Mouse (Mus musculus) regulatory T cell (primary cell): Measurements from ENCODE around the gene Cd101.

Experiments
- in situ Hi-C: fragments of 300-600 bp; cut with MboI, MseI; formaldehyde crosslinking; loops from one replicate; pipeline ENCODE4 v1.15.1; 2025; ENCODE audit warnings: high pct_unique_total_duplicates

The Cd101 gene

DNA sequence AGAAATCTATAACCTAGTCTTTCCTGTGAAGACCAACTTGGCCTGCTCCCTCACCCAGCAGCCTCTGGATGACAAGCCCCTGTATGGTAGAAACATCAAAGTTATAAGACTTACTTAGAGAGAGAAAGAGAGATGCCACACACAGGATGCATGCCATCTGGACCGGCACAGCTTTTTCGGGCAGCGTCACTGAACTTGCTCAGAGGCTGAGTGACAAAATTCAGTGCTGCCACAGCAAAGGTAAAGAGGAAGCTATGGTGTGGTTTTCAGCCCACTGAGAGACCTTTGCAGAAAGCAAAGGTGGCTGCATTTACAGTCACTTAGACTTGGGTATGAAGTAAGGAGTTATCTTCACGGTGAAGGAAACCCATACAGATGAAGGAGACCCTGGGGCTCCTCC lies at the start of gene Cd101:
Cd101 (minus strand) TSS at position 218 of the 400 bp plus-strand sequence.
- in situ Hi-C loops: loop anchor here (25.0 kb wide), 1 partner anchor 542 kb away; the partner anchor contains the start of gene Tent5c

DNA sequence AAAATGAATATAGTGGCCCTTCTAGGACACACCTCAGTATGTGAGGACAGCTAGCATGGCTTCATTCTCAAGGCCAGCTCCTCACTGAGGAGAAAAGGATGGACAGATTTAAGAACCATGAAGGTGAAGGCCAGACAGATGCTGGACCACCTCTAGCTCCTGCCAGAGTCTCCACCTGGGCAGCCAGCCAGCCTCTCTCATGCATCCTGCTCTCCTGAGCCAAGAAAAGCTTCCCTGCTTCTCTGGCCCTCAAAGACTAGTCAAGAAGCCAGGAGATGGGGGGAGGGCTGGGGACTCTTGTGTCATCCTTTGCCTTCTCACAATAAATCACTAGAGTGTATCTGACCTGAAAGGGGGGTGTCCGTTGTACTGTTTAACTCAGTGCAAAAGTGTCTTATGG lies 49.0 kb upstream of the Cd101 start:
- in situ Hi-C loops: loop anchor here (10.0 kb wide), 1 partner anchor 56 kb away; no protein-coding TSS in a partner anchor

DNA sequence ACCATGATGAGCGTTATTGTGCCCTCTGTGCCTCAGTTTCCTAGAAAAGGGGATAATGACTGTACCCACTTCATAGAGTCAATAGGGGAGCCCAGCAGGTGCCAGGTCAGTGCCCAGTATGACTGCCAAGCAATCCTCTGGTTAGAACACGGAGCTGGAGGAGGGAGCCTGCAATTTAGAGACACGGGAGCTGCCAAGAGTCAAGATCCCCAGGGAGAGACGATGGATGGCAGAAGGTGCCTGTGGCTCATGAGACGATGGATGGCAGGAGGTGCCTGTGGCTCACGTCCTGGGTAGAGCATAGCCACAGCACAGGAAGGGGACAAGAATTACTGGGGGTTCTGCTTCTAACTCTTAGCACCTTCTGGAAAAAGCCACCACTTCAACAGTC lies 48.3 kb upstream of the Cd101 start:
- in situ Hi-C loops: loop anchor here (10.0 kb wide), 1 partner anchor 57 kb away; no protein-coding TSS in a partner anchor

DNA sequence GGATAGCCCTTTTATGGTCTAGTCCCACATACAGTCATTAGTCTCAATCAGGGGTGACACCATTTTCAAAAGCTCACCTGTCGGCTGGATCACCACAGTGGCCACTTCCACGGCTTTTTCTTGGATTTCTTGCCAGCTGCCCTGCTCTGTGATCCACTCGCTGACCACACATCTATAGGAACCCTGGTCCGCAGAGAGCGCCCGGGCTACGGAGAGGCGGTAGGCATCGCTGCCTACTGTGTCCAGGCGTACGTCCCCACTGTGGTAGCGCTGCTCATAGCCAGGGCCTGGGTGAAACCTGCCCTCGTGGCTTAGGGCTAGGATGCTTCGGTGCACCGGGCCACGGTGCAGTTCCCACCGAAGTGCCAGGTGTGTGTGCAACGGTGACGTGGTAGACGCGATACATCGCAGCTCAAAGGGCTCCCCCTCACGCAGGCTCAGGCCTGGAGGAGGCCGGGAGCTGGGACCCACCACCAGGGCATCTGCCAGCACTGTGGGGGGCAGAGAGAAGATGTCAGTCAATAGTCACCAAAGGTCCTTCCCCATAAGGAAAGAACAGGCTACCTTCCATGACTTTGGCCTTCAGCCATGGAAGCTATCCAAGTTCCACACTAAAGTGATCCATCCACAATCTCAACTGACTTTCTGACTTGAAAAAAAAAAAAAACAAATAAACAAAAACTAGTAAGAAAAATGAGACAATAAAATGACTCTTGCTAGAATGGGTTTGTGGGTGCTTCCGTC lies 47.8 kb upstream of the Cd101 start:
- in situ Hi-C loops: loop anchor here (10.0 kb wide), 1 partner anchor 58 kb away; no protein-coding TSS in a partner anchor

DNA sequence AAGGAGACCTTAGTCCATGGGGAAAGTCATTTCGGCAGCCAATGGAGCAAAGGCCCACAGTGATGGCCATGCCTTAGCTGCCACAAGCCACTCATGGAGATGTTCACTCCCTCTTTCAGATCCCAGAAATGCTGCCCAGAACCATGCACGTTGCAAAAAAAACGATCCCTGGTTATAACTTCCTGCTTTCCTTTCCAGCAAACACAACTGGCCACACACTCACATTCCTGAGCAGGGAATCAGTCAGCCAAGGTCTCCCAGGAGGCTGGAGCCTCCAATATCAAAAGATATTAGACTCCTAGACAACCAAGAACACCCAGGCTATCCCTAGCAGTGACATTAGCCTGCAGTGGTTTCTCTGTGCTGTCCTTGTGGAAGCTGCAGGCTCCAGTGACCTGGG lies 46.5 kb upstream of the Cd101 start:
- in situ Hi-C loops: loop anchor here (10.0 kb wide), 1 partner anchor 59 kb away; no protein-coding TSS in a partner anchor

DNA sequence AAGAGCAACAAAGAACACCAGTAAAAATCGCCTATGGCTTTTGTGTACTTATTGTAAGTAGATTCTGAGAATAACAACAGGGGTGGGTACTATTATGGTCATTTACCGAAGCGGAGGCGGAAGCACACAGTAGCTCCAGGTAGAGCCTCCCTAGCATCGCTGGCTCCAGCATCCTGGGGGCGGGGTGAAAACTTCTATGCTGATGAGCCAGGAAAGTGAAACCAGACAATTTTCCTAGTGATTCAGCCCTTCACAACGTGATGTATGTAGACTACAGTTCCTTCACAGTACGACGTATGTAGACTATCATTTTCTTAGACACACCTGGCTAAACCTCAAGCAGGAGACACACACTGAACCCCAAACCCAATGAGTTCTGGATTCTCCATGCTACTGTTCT lies 44.0 kb upstream of the Cd101 start:
- in situ Hi-C loops: loop anchor here (5.0 to 10.0 kb wide), 2 partner anchors 61 to 96 kb away; no protein-coding TSS in a partner anchor

DNA sequence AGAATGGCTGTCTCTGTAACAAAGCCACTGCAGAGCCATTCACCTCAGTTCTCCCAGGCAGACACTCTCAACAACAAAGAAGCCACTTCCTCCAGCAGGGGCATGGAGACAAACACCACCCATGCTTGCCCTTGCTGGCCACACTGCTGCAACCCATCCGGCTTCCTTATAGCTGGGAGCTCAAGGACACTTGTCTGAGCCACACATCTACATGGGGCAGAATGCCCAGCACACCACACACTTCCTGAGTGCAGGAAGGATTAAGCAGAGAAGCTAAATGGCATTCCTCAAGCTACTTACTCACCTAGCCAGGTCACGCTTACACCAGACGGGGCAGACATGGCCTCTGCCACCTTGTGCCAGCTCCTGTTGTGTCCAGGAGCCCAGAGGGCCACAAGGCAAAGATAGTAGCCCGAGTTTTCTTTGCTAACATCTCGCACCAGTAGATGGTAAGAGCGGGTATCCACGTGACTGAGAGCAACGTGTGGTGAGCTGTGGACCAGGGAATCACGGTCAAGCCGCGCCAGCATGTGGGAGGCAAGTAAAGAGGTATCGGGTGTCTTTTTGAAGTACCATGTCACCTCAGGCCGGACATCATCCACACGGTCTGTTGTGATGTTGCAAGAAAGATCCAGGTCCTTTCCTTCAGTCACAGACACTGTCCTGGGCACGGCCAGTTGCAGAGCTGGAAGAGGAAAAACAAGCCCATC lies 43.3 kb upstream of the Cd101 start:
- in situ Hi-C loops: loop anchor here (5.0 to 10.0 kb wide), 2 partner anchors 62 to 95 kb away; no protein-coding TSS in a partner anchor

DNA sequence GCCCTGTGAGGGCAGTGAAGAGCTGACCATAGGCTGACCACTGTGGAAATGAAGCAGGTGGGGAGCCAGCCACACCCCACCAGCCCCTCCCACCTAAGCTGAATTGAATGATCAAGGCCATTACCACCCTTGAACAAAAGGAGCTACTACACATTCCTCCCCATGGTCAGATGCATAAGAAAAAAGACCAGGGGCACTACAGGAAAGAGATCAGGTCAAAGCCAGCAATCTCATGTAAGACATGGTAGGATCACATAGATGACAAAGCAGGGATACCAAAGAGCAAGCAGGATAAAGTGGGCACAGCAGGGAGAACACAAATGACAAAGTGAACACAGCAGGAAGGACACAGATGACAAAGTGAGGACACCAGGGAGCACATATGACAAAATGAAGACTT lies 42.2 kb upstream of the Cd101 start:
- in situ Hi-C loops: loop anchor here (5.0 to 10.0 kb wide), 2 partner anchors 63 to 94 kb away; no protein-coding TSS in a partner anchor

DNA sequence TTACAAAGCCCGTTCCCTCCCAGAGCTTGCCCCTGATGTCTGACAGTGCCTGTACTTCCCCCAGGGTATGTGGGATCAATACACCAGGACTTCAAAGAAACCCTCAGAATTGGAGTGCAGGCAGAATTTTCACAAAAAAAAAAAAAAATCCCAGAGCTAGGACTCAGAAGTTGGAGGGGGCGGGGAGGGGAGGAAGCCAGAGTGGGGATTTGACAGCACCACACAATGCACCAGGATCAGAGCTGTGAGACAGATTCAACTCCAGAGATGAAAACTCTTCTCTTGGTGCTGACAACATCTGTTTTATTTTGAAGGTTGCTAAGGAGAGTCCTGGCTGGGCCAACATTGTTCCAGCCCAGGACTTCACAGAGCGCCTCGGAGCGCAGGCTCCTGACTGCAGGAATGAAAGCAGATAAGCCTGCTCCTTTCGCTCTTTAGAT lies 41.5 kb upstream of the Cd101 start:
- in situ Hi-C loops: loop anchor here (5.0 to 10.0 kb wide), 2 partner anchors 64 to 94 kb away; no protein-coding TSS in a partner anchor

DNA sequence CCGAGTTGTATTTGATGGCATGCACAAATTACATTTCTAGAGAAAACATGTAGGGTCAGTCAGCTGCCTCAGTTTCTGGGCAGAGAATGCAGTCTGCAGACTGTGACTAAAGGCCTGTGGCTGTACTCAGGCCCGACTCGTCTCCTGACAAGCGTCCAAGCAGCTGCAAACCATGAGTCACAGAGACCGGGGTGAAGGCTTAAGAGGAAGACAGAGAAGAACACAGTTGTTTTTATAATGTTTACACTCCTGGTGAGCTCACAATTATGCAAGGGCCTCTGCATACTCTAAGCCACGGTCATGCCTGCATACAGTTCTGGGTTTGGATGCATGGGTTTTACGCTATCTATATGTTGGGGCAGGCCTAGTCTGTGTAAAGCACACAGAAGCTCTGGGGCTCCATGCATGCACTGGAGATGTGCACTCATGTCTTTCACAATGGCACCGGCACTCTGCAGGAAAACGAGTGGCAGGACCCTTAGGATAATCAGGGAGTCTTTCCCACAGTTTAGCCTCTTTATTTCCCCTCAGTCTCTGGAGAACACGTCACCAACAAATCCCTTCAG lies 41.0 kb upstream of the Cd101 start:
- in situ Hi-C loops: loop anchor here (5.0 to 10.0 kb wide), 2 partner anchors 64 to 93 kb away; no protein-coding TSS in a partner anchor

DNA sequence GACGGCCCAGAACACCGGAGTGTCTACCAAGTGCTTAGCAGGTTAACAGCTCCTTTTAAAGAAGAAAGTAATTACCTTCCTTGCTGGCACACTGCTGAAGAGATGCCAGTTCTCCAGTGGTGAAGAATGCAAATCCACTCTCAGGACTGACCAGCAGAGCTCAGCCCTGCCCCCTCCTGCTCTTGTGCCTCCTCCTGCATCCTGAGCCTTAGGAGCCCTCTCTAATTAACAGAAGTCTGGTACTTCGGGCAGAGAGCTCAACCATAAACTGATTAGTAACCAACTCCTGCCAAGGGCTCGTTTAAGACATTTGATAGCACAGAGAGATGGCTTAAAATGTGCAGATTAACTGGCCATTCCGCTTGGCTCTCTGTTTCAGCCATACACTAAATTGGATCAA lies 39.3 kb upstream of the Cd101 start:
- in situ Hi-C loops: no loop called here

DNA sequence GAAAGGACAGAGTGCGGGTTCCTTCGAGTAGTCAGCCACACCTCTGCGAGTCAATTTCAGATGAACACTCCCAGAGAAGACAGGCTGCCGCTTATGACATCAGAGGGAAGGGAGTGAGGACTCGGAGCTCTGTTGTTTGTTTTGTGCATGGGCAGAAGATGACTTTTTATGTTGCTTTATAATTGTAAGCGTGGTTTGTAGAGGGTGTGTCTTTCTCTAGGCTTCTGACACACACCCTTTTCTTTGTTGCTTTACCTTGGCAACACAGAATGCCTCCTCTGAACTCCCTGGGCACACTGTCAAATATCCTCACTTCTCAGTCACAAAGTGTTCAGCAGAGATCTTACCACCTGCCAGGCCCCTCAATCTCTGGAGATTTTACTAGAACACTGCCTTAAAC lies 36.8 kb upstream of the Cd101 start:
- in situ Hi-C loops: no loop called here

DNA sequence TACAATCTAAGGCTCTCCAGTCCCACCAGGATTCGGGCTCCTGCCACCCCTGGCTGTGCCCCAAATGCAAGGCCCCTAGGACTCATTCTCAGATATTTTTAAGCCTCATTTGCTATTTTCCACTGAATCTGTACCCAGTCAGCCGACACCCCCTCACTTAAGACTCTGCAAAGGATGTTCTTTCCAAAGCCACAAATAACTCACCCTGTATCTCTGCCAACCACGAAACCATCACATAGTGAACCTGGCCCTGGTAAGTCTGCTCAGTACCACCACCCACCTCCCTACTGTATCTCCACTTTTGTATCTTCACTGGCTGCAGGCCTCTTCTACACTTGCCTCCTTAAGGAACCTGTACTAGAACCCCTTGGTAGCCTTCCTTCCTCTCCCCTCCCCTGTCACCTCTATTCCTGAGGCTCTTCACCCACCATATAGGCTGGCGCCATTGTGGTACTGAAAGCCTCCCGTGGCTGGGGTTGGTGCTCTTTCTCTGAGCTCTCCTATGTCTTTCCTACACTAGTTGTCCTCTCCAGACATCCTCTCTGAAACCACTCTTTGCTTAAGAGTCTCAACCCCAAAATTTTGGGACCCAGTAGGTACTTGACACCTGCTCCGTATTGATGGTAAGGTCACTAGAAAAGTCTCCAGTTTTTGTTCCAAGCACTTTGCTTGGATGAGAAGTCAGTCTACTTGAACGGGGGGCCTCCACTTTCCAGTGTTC lies 32.7 kb upstream of the Cd101 start:
- in situ Hi-C loops: no loop called here

DNA sequence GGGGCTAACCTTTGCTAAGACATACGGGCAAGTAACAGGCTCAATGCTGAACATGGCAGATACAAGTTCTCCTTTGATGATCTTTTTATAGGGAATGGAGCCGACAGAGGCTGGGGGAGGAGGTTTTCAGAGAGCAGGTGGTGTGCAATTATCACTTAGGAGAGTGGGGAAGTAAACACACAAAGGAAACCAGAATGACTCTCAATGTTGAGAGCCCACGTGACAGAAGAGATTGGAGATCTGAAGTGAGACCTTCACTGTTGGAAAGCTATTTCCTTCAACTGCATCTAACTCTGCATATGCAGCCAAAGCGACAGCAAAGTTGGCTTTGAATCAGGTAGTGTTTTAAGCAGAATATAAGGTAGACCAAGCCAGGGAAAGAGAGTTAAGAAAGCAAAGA lies 29.9 kb upstream of the Cd101 start:
- in situ Hi-C loops: no loop called here

DNA sequence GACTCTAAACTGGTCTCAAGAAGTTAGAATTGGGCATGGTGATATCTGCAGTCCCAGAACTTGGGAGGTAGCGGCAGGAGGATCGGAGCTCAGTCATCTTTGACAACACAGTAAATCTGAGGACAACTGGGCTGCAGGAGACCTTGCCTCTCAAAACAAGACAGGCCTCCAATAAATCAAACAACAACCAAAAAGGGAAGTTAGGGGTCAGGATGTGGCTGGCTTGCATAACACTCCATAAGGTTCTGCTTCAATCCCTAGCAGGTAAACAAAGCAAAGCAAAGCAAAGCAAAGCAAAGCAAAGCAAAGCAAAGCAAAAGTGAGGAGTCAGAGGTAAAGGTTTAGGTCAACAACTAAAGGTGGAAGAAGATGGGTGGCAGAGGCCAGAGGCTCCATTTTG lies 28.8 kb upstream of the Cd101 start:
- in situ Hi-C loops: no loop called here

DNA sequence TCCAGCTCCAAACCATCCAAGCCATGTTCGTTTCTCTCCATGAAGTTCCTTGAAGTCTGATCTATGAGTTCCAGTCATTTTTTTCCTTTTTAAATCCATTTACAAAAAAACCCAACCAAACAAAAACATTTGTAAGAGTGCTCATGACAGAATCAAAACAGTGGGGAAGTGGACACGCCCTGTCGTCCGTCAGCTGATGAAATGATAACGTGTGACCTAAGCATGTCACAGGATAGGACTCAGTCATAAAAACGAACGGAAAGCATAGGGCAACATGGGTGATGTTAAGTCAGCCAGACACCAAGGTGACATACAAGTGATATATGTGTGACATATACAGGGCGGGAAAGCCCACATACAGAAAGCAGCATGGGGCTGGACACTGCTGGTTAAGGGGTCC lies 25.9 kb upstream of the Cd101 start:
- in situ Hi-C loops: no loop called here

DNA sequence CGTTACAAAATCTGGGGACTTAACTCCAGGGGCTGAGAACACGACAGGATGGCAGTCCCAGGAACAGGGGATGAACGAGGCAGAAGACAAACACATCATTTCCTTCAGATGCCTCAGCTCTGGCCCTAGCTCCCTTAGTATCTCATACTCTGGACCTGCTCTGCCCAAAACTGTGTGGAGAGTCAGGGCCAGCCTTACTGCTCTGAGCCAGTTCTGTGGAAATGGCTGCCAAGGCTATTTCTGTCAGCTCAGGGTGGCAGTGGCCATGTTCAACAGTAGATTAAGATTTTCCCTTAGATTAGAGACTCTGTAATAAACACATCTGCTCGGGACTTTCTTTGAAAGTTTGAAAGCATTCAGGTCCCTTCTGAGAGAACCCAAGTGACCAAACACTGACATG lies 22.2 kb upstream of the Cd101 start:
- in situ Hi-C loops: no loop called here

DNA sequence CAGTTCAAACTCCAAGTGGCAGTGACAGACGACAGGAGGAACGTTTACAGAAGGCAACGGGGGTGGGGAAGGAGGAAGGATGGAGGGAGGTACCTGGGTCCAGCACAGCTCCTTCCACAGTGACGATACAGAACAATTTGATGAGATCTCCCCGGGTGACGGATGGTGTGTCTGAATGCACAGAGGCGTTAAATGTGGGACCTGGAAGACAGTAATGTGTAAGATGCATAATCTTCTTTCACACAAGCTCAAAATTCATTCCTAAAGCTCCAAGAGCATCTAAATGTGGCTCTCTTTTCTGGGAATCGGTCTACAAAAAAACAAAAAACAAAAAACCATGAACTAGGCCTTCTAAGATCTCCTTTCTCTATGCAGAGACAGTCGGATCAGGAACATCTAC lies 20.6 kb upstream of the Cd101 start:
- in situ Hi-C loops: loop anchor here (5.0 to 25.0 kb wide), 2 partner anchors 48 to 563 kb away; partner anchors contain the start of gene Tent5c

DNA sequence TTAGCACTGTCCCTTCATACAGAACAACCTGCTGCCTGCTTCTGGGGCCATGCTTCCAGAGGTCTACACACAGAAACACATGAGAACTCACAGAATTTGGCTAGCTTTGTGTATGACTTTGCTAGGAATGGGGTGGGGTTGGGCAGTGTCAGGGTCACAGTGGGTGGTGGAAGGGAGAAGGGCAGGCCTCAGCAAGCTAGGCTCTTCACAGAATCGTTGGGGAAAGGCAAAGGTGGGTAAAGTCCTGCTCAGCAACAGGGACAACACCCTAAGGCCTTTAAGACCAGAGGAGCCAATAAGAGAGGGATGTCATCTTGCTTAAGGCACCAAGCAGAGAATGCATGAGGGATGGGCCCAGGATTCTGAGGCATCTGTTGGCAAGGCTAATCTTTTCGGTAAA lies 19.4 kb upstream of the Cd101 start:
- in situ Hi-C loops: loop anchor here (5.0 to 25.0 kb wide), 2 partner anchors 46 to 561 kb away; partner anchors contain the start of gene Tent5c

DNA sequence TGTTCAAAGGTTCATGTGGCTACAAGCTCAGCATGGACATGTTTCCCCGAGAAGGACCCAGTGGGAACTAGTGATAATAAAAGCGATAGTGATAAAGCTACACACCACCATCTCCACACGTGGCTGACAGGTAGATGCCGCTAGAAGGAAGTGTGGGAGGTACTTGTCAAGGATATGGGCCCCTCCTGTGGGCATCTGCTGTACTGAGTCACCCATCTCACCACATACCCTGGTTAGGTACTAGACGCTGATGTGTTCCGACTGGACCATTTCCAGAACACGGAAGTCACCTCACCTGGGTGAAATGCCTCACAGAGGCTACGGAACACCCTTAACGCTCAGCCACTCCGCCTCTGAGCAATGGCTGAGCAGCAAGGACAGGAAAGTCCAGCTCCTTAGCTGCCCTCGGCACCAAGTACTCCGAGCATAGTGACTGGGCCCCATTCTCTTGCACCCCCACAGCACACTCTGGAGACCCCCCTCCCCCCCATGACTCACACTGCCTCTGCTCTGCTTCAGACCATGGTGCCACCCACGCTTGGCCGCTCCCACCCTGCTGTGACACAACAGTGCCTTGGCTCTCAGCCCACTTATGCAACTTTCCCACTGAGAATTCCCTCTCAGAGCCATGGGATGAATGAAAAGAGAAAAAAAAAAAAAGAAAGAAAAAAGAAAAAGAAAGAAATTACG lies 18.4 kb upstream of the Cd101 start:
- in situ Hi-C loops: loop anchor here (5.0 to 25.0 kb wide), 2 partner anchors 45 to 560 kb away; partner anchors contain the start of gene Tent5c
